Mouse (Mus musculus): Measurements from ENCODE around the gene Shb. TPM values are rescaled to one million over a fixed set of nuclear protein-coding genes. Genes with fewer than 3 reads are reported as not detected.

The Shb gene
- total and polyA plus RNA-seq, 3 experiments = 7.7 to 15.5 (median 8.6) TPM

GRCm38 (mm10) chr4:45473129-45473528 is 59.1 kb downstream of the Shb start (continued):
- TF ChIP-seq ZMIZ1 (IDR thresholded peaks at IDR 0.05; ENCODE audit: low read depth, low read length) = no peak; the same call in 1 of the 2 replicates
- no peak for TF ChIP-seq MYC (IDR thresholded peaks at IDR 0.05; ENCODE audit: low read depth, low read length)
- TF ChIP-seq EP300 (IDR thresholded peaks at IDR 0.05; ENCODE audit: low read length) = peak; percentile 91
- peak; percentile 80 for TF ChIP-seq MAX (IDR thresholded peaks at IDR 0.05; ENCODE audit: low read length)
- no peak for TF ChIP-seq NELFE (IDR thresholded peaks at IDR 0.05; ENCODE audit: low read depth, low read length)
- TF ChIP-seq ZC3H11A (IDR thresholded peaks at IDR 0.05; ENCODE audit: low read depth, low read length) = no peak
- peak; percentile 79 for TF ChIP-seq MEF2A (IDR thresholded peaks at IDR 0.05; ENCODE audit: borderline replicate concordance, low read depth, low read length)
- TF ChIP-seq TBP (conservative IDR thresholded peaks at IDR 0.05; ENCODE audit: low read depth, low read length) = no peak
- no peak for TF ChIP-seq CHD1 (IDR thresholded peaks at IDR 0.05; ENCODE audit: low read depth, low read length)
- peak; percentile 56 for TF ChIP-seq JUN (IDR thresholded peaks at IDR 0.05; ENCODE audit: insufficient read depth, low read depth, low read length)
- TF ChIP-seq MXI1 (IDR thresholded peaks at IDR 0.05; ENCODE audit: low read depth, low read length) = peak; percentile 77
- 0 out of 2 replicates have a peak, but pooled peaks have one; percentile 23 for TF ChIP-seq KAT2A (IDR thresholded peaks at IDR 0.05; ENCODE audit: insufficient replicate concordance, low read length)
- TF ChIP-seq TCF12 (IDR thresholded peaks at IDR 0.05; ENCODE audit: low read depth, low read length) = peak; percentile 97
- 0 out of 2 replicates have a peak, but pooled peaks have one; percentile 24 for TF ChIP-seq NRF1 (IDR thresholded peaks at IDR 0.05; ENCODE audit: low read depth, low read length)
- TF ChIP-seq ZKSCAN1 (IDR thresholded peaks at IDR 0.05; ENCODE audit: borderline replicate concordance, low read depth, low read length) = no peak
- peak; percentile 60 for TF ChIP-seq USF2 (conservative IDR thresholded peaks at IDR 0.05; ENCODE audit: low read depth, low read length)

DNA sequence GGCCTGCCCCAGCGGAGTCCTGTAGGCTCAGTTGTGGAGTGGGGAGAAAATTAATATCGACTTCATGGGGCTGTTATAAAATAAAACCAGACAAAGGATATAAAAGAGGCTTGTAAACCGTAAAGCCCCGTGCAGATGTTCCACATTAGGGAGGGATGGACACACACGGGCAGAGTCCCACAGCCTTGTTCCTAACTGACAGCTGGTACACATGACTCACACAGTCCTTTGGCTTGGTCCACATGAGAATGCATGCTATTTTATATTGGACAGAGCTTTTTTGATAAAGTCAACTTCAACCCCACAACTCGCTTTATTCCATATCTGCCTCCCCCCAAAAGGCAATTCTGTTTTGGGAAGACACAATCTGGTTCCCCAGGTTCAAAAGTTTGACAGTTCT is 59.6 kb downstream of the Shb start:
- DNase-seq (ENCODE audit: extremely low read depth) = no peak
- H3K27ac ChIP-seq (ENCODE audit: insufficient read depth, low read depth) = 0 out of 2 replicates have a peak overlapping the region, but pooled peaks have one; percentile 7
- no peak overlapping the region for H3K4me2 ChIP-seq (ENCODE audit: insufficient read depth, low read depth, poor library complexity, severe bottlenecking)
- no peak overlapping the region for H3K9ac ChIP-seq (ENCODE audit: insufficient read depth, low read depth)
- H3K79me2 ChIP-seq (replicated peaks; ENCODE audit: control insufficient read depth, extremely low read depth, insufficient read depth, poor library complexity, severe bottlenecking) = no peaks in the 10 kb centered on the region
- no peak overlapping the region for H3K4me3 ChIP-seq (replicated peaks in 1 of 3; ENCODE audit: low read depth in 2 of 3, low read length in 2 of 3, poor library complexity in 1 of 3)
- peaks cover 0 to 82% of the 10 kb centered on the region in 2 experiments for H3K36me3 ChIP-seq (replicated peaks in 1 of 2; ENCODE audit: control insufficient read depth in 1 of 2, insufficient read depth in 1 of 2, low read length in 1 of 2)
- peaks cover 23 to 51% of the 10 kb centered on the region in 2 experiments for H3K4me1 ChIP-seq (ENCODE audit: control insufficient read depth in 1 of 2, insufficient read depth in 2 of 2)
- in situ Hi-C loops (cut with MboI; ENCODE audit: low pct_ligation_motif_present, low pct_unique_long_range_greater_than_20kb, low sequenced_read_pairs) (no loop called here), dilution Hi-C loops (cut with MboI; ENCODE audit: extremely low pct_ligation_motif_present, extremely low pct_unique_long_range_greater_than_20kb, low sequenced_read_pairs) (no loop called here)
- peaks cover 10% of the 10 kb centered on the region for H3K9me3 ChIP-seq (replicated peaks; ENCODE audit: low read length)
- H3K27me3 ChIP-seq (replicated peaks) = no peaks in the 10 kb centered on the region
- no peak for TF ChIP-seq GABPA (IDR thresholded peaks at IDR 0.05; ENCODE audit: insufficient replicate concordance, low read depth, low read length)
- TF ChIP-seq MAZ (IDR thresholded peaks at IDR 0.05; ENCODE audit: low read depth, low read length) = no peak
- TF ChIP-seq KAT2A (IDR thresholded peaks at IDR 0.05; ENCODE audit: insufficient replicate concordance, low read length) = no peak
- TF ChIP-seq SIN3A (IDR thresholded peaks at IDR 0.05; ENCODE audit: low read length) = no peak
- TF ChIP-seq TBP (conservative IDR thresholded peaks at IDR 0.05; ENCODE audit: low read depth, low read length) = no peak
- TF ChIP-seq TCF12 (IDR thresholded peaks at IDR 0.05; ENCODE audit: low read depth, low read length) = no peak
- TF ChIP-seq ZMIZ1 (IDR thresholded peaks at IDR 0.05; ENCODE audit: low read depth, low read length) = no peak
- TF ChIP-seq ZKSCAN1 (IDR thresholded peaks at IDR 0.05; ENCODE audit: borderline replicate concordance, low read depth, low read length) = no peak
- TF ChIP-seq POLR2A (IDR thresholded peaks at IDR 0.05; ENCODE audit: low read depth, low read length) = no peak
- no peak for TF ChIP-seq MAFK (IDR thresholded peaks at IDR 0.05; ENCODE audit: insufficient replicate concordance, low read length)
- no peak for TF ChIP-seq E2F4 (IDR thresholded peaks at IDR 0.05; ENCODE audit: insufficient replicate concordance, low read depth, low read length)

Data from CH12.LX (cell line).